Comparison of ENCODE assay signal across 27 mouse cellular contexts in genomic region chr1:22476220-22476619, GRCm38 (mm10).
"Had no signal": no experiment of that assay in that cellular context is flagged by ENCODE, and none has a peak within 500 bp of the region (broad histone marks: within the 10 kb centered on the region; RNA-seq: fewer than 3 reads in every experiment).

No protein-coding gene starts in this region.

- H3K27ac ChIP-seq: heart, embryonic 10.5 days; heart, embryonic 13.5 days; heart, embryonic 15.5 days; hindbrain, embryonic 13.5 days; hindbrain, embryonic 15.5 days; hindbrain, postnatal 0 days; kidney, embryonic 15.5 days; kidney, postnatal 0 days; left cerebral cortex, adult 2 months; limb, embryonic 10.5 days; limb, embryonic 12.5 days; liver, embryonic 13.5 days; liver, embryonic 15.5 days had no signal

- H3K27me3 ChIP-seq: heart, embryonic 13.5 days; heart, embryonic 15.5 days; hindbrain, embryonic 13.5 days; hindbrain, embryonic 15.5 days; kidney, embryonic 15.5 days; limb, embryonic 12.5 days; liver, embryonic 13.5 days; liver, embryonic 15.5 days had no signal

- H3K4me3 ChIP-seq: heart, embryonic 10.5 days; heart, embryonic 13.5 days; heart, embryonic 15.5 days; hindbrain, embryonic 13.5 days; hindbrain, embryonic 15.5 days; kidney, embryonic 15.5 days; left cerebral cortex, adult 2 months; limb, embryonic 10.5 days; limb, embryonic 12.5 days; liver, embryonic 13.5 days; liver, embryonic 15.5 days had no signal

- ATAC-seq: hindbrain, postnatal 0 days; intestine, embryonic 16.5 days; liver, postnatal 0 days had no signal

- H3K4me1 ChIP-seq: heart, embryonic 10.5 days; hindbrain, embryonic 13.5 days; hindbrain, embryonic 15.5 days; kidney, embryonic 15.5 days; limb, embryonic 10.5 days; limb, embryonic 12.5 days; liver, embryonic 13.5 days; liver, embryonic 15.5 days had no signal

- H3K4me2 ChIP-seq: heart, embryonic 13.5 days; heart, embryonic 15.5 days; hindbrain, embryonic 13.5 days; hindbrain, embryonic 15.5 days; kidney, embryonic 15.5 days; limb, embryonic 12.5 days; liver, embryonic 11.5 days; liver, embryonic 13.5 days; liver, embryonic 15.5 days had no signal

- DNase-seq: gastrocnemius, postnatal 10 days; gastrocnemius, postnatal 25 days; heart, adult 18-20 months; heart, postnatal 14 days; heart, postnatal 36 days; kidney, adult 11 months; kidney, adult 2 months; kidney, adult 9 months; kidney, postnatal 14 days; kidney, postnatal 36 days; liver; liver, embryonic 13.5 days; liver, postnatal 0 days had no signal

- H3K9me3 ChIP-seq: heart, embryonic 10.5 days; heart, embryonic 13.5 days; heart, embryonic 15.5 days; hindbrain, embryonic 13.5 days; hindbrain, embryonic 15.5 days; kidney, embryonic 15.5 days; limb, embryonic 10.5 days; limb, embryonic 12.5 days; liver, embryonic 13.5 days; liver, embryonic 15.5 days had no signal

- H3K9ac ChIP-seq: heart, embryonic 13.5 days; heart, embryonic 15.5 days; hindbrain, embryonic 13.5 days; hindbrain, embryonic 15.5 days; kidney, embryonic 15.5 days; limb, embryonic 12.5 days; liver, embryonic 13.5 days; liver, embryonic 15.5 days; liver, postnatal 0 days had no signal

- H3K36me3 ChIP-seq: heart, embryonic 10.5 days; heart, embryonic 13.5 days; heart, embryonic 15.5 days; hindbrain, embryonic 15.5 days; kidney, embryonic 15.5 days; limb, embryonic 10.5 days; limb, embryonic 12.5 days; liver, embryonic 13.5 days; liver, embryonic 15.5 days had no signal
